Mouse (Mus musculus) forebrain, embryonic 16.5 days (tissue): ENCODE measurements around the gene Spata31d1b. TPM values are rescaled to one million over a fixed set of nuclear protein-coding genes. Genes with fewer than 3 reads are reported as not detected.
A peak's percentile ranks its signal among the peaks of the same experiment; 100 is the strongest.
"Not testable (repeated sequence)": the region's sequence is repeated elsewhere in the genome, so short reads cannot be mapped to it uniquely, and the experiment has no call there.

Source experiments
- ATAC-seq: fragments of 200-750 bp; cut with Nextera tagmentation; 2 replicates; pipeline ENCODE4 v1.8.0; 2017; ENCODE audit warnings: mild to moderate bottlenecking, moderate library complexity
- H3K27ac ChIP-seq: fragments of 300-500 bp; sonication (generic); 2 replicates; pipeline ENCODE4 v1.5.1; 2014; ENCODE audit warnings: low read length, control low read depth
- H3K27me3 ChIP-seq: fragments of 300-500 bp; sonication (generic); replicated peaks from 2 replicates; pipeline ENCODE4 v1.6.1; 2014; ENCODE audit warnings: low read length; ENCODE audit not compliant: control insufficient read depth, insufficient read depth
- H3K36me3 ChIP-seq: fragments of 300-500 bp; sonication (generic); 2 replicates; pipeline ENCODE4 v1.6.1; 2014; ENCODE audit not compliant: control insufficient read depth, insufficient read depth
- H3K4me1 ChIP-seq: fragments of 300-500 bp; sonication (generic); replicated peaks from 2 replicates; pipeline ENCODE4 v1.6.1; 2014; ENCODE audit warnings: low read length; ENCODE audit not compliant: control insufficient read depth, insufficient read depth
- H3K4me2 ChIP-seq: fragments of 300-500 bp; sonication (generic); 2 replicates; pipeline ENCODE4 v1.6.1; 2014; ENCODE audit warnings: mild to moderate bottlenecking, low read length, control low read depth
- H3K4me3 ChIP-seq: fragments of 300-500 bp; sonication (generic); replicated peaks from 2 replicates; pipeline ENCODE4 v1.5.1; 2014; ENCODE audit warnings: mild to moderate bottlenecking, low read length, control low read depth
- H3K9ac ChIP-seq: fragments of 300-500 bp; sonication (generic); replicated peaks from 2 replicates; pipeline ENCODE4 v1.6.1; 2014; ENCODE audit warnings: low read depth, low read length, control low read depth
- H3K9me3 ChIP-seq: fragments of 300-500 bp; sonication (generic); 2 replicates; pipeline ENCODE4 v1.6.1; 2016; ENCODE audit warnings: low read length; ENCODE audit not compliant: control insufficient read depth
- WGBS: fragments of 180-500 bp; shearing (Covaris S2); extraction: QIAGEN DNeasy Blood & Tissue Kit; methylation state at CpG from one replicate; pipeline ENCODE4 v1.1.7; 2014; 5-methylcytosine and 5-hydroxymethylcytosine counted together
- polyA plus RNA-seq: library from polyadenylated mRNA; unstranded; fragments of >200 nt; fragmentation: Nextera tagmentation; extraction: Ambion mirVana; gene quantifications from 2 replicates; pipeline ENCODE4 v1.2.1, GENCODE M21; 2015

Gene Spata31d1b
- polyA plus RNA-seq: not detected in 2 replicates

GRCm38 (mm10) chr13:59711984-59712383 is at the start of gene Spata31d1b:
TSS of gene Spata31d1b (plus strand) at chr13:59712284.
- H3K27ac ChIP-seq, H3K9me3 ChIP-seq, H3K4me2 ChIP-seq, H3K4me1 ChIP-seq, H3K9ac ChIP-seq, H3K4me3 ChIP-seq, H3K36me3 ChIP-seq, H3K27me3 ChIP-seq, ATAC-seq: not testable (repeated sequence)
- WGBS: 78% methylated on average over 3 of the region's 3 CpGs

GRCm38 (mm10) chr13:59663939-59664712 is 48.0 kb upstream of the Spata31d1b start:
- H3K9ac ChIP-seq: no peak overlapping the region
- H3K4me1 ChIP-seq: peaks cover 4% of the 10 kb centered on the region; the same call in 1 of the 2 replicates
- no peak overlapping the region for H3K27ac ChIP-seq
- H3K36me3 ChIP-seq: peaks cover 6% of the 10 kb centered on the region; the same call in 1 of the 2 replicates
- WGBS: 95% methylated on average over 19 of the region's 19 CpGs
- no peak overlapping the region for H3K4me3 ChIP-seq
- no peak overlapping the region for H3K4me2 ChIP-seq
- no peaks in the 10 kb centered on the region for H3K27me3 ChIP-seq
- no peak for ATAC-seq
- no peaks in the 10 kb centered on the region for H3K9me3 ChIP-seq

GRCm38 (mm10) chr13:59667763-59668162 is 44.3 kb upstream of the Spata31d1b start:
- Histone ChIP-seq H3K27ac (no peak overlapping the region), H3K36me3 (no peaks in the 10 kb centered on the region; the same call in 1 of the 2 replicates), H3K27me3 (no peaks in the 10 kb centered on the region), H3K4me1 (peaks cover 14% of the 10 kb centered on the region), H3K9ac (no peak overlapping the region), H3K9me3 (no peaks in the 10 kb centered on the region), H3K4me3 (no peak overlapping the region), H3K4me2 (no peak overlapping the region)
- WGBS: 77% methylated on average over 5 of the region's 5 CpGs
- ATAC-seq: no peak

- Histone ChIP-seq H3K4me3 (no peak overlapping the region), H3K4me2 (no peak overlapping the region), H3K36me3 (no peaks in the 10 kb centered on the region; the same call in 1 of the 2 replicates), H3K9ac (no peak overlapping the region), H3K4me1 (peaks cover 19% of the 10 kb centered on the region), H3K9me3 (no peaks in the 10 kb centered on the region), H3K27ac (no peak overlapping the region), H3K27me3 (no peaks in the 10 kb centered on the region)
- no peak for ATAC-seq
- 76% methylated on average over 11 of the region's 11 CpGs for WGBS
Measured at GRCm38 (mm10) chr13:59668501-59669093, 43.5 kb upstream of the Spata31d1b start.

- no peaks in the 10 kb centered on the region for H3K36me3 ChIP-seq
- peaks cover 25% of the 10 kb centered on the region for H3K4me1 ChIP-seq
- H3K4me2 ChIP-seq: no peak overlapping the region
- no peak for ATAC-seq
- H3K27me3 ChIP-seq: no peaks in the 10 kb centered on the region
- H3K9ac ChIP-seq: no peak overlapping the region
- no peak overlapping the region for H3K4me3 ChIP-seq
- H3K27ac ChIP-seq: no peak overlapping the region
- WGBS: 77% methylated on average over 10 of the region's 10 CpGs
- no peaks in the 10 kb centered on the region for H3K9me3 ChIP-seq
Measured at GRCm38 (mm10) chr13:59669946-59670345, 42.1 kb upstream of the Spata31d1b start.

GRCm38 (mm10) chr13:59671521-59671920 is 40.6 kb upstream of the Spata31d1b start:
- ATAC-seq: no peak
- 72% methylated on average over 2 of the region's 2 CpGs for WGBS
- Histone ChIP-seq H3K27me3 (no peaks in the 10 kb centered on the region), H3K9ac (no peak overlapping the region), H3K4me2 (no peak overlapping the region), H3K36me3 (no peaks in the 10 kb centered on the region), H3K4me1 (peaks cover 25% of the 10 kb centered on the region), H3K4me3 (no peak overlapping the region), H3K9me3 (no peaks in the 10 kb centered on the region), H3K27ac (0 out of 2 replicates have a peak overlapping the region, but pooled peaks have one; percentile 5)

- H3K9me3 ChIP-seq: no peaks in the 10 kb centered on the region
- H3K4me3 ChIP-seq: no peak overlapping the region
- H3K4me2 ChIP-seq: 0 out of 2 replicates have a peak overlapping the region, but pooled peaks have one; percentile 1
- H3K27me3 ChIP-seq: no peaks in the 10 kb centered on the region
- peak overlapping the region; percentile 16; the same call in 1 of the 2 replicates for H3K27ac ChIP-seq
- 76% methylated on average over 6 of the region's 6 CpGs for WGBS
- no peaks in the 10 kb centered on the region for H3K36me3 ChIP-seq
- no peak overlapping the region for H3K9ac ChIP-seq
- H3K4me1 ChIP-seq: peaks cover 25% of the 10 kb centered on the region
- ATAC-seq: no peak
Measured at GRCm38 (mm10) chr13:59672248-59672647, 39.8 kb upstream of the Spata31d1b start.

- Histone ChIP-seq H3K4me3 (peak overlapping the region; percentile 35), H3K27me3 (no peaks in the 10 kb centered on the region), H3K27ac (peak overlapping the region; percentile 62), H3K4me1 (peaks cover 22% of the 10 kb centered on the region), H3K9ac (peak overlapping the region; percentile 58), H3K4me2 (peak overlapping the region; percentile 59), H3K36me3 (no peaks in the 10 kb centered on the region), H3K9me3 (no peaks in the 10 kb centered on the region)
- 13% methylated on average over 7 of the region's 7 CpGs for WGBS
- no peak for ATAC-seq
Measured at GRCm38 (mm10) chr13:59673597-59673996, 38.5 kb upstream of the Spata31d1b start.

GRCm38 (mm10) chr13:59674215-59674614 is 37.9 kb upstream of the Spata31d1b start:
- Histone ChIP-seq H3K9ac (peak overlapping the region; percentile 85), H3K4me2 (peak overlapping the region; percentile 59), H3K9me3 (no peaks in the 10 kb centered on the region), H3K4me3 (peak overlapping the region; percentile 74), H3K27ac (peak overlapping the region; percentile 85), H3K4me1 (peaks cover 22% of the 10 kb centered on the region), H3K27me3 (no peaks in the 10 kb centered on the region), H3K36me3 (no peaks in the 10 kb centered on the region)
- peak; percentile 13; the same call in 1 of the 2 replicates for ATAC-seq
- 1% methylated on average over 3 of the region's 3 CpGs for WGBS
